Mouse (Mus musculus): Measurements from ENCODE around the gene Gm36028.
A peak's percentile ranks its signal among the peaks of the same experiment; 100 is the strongest.

The Gm36028 gene

GRCm38 (mm10) chr16:37861029-37861428, at the start of gene Gm36028:
Gm36028 (minus strand) TSS chr16:37861146.
- DNase-seq = no peak

- DNase-seq = no peak
Observed at GRCm38 (mm10) chr16:37906456-37906855, 45.5 kb upstream of the Gm36028 start.

GRCm38 (mm10) chr16:37901318-37901717, 40.4 kb upstream of the Gm36028 start:
- DNase-seq = no peak

GRCm38 (mm10) chr16:37899357-37899756, 38.4 kb upstream of the Gm36028 start:
- no peak for DNase-seq

DNA sequence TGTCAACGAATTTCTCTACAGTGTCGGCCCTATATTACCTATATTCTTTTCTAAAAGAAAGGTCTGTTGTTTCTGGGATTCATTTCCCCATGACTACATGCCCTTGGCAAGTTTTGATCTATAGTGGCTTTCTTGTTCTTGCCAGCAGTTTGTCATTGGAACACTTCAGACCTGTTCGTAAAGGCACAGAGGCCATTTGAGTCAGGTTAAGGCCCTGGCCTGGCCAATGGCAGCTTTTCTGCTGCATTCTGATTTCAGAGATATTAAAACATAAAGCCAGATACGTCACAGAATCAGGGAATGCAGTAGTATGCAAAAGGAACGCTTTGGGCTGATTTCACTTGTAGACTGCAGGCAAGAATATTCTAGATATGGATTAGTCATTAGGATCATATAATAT, 37.8 kb upstream of the Gm36028 start:
- no peak for DNase-seq

GRCm38 (mm10) chr16:37893942-37894341, 33.0 kb upstream of the Gm36028 start:
- DNase-seq = no peak

DNA sequence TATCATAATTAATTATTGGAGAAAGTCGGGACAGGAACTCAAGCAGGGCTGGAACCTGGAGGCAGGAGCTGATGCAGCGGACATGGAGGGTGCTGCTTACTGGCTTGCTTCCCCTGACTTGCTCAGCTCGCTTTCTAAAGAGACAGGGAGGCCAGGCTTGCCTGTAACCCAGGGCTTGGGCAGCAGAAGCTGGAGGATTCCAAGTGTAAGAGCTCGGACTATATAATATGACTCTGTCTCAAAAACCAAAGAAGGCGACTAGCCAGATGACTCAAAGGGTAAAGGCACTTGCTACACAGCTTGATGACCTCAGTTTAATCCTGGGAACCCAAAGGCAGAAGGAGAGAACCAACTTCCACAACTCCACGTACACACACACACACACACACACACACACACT, 32.4 kb upstream of the Gm36028 start:
- DNase-seq = no peak

- DNase-seq = no peak
Observed at GRCm38 (mm10) chr16:37892667-37893066, 31.7 kb upstream of the Gm36028 start.

- no peak for DNase-seq
Observed at GRCm38 (mm10) chr16:37888986-37889385, 28.0 kb upstream of the Gm36028 start.

DNA sequence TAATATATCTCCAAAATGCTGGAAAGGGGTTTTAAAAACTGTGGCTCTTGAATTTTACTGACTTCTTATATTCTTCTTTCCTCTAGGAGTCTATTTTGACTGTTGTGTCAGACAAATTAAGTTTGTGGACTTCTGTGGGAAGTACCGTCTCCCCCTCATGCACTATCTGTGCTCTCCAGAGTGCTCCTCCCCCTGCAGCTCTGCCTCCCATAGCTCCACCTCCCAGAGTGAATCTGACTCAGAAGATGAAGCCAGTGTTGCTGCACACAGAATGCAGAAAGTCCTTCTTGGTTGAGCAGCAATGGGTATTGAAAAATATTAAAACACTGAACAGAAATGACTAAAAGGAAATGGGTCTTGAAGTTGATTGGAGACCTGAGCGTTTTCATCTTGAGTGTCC, 20.2 kb upstream of the Gm36028 start:
- DNase-seq = no peak

GRCm38 (mm10) chr16:37879750-37880419, 18.9 kb upstream of the Gm36028 start:
- DNase-seq = no peak

DNA sequence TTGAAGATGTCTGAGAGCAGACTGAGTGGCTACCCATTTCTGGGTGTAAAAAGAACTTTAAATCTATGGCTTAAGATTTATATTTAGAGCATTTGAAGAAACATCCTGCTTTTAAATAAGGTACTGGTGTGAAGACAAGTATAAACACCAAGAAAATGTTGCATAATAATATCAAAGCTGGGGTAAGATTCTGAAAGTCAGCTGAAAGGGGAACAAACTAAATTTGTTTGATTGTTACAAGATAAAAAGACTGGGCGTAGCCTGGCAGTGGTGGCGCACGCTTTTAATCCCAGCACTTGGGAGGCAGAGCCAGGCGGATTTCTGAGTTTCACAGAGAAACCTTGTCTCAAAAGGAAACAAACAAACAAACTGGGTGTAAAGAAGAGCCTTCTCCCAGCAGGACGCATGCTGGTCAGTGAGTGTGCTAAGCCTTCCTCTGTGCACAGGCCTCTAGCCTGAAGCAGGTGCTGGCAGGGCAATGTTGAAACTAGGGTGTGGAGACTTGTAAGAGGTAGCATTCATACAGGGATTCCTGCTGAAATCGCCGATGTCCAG, 18.1 kb upstream of the Gm36028 start:
- no peak for DNase-seq

DNA sequence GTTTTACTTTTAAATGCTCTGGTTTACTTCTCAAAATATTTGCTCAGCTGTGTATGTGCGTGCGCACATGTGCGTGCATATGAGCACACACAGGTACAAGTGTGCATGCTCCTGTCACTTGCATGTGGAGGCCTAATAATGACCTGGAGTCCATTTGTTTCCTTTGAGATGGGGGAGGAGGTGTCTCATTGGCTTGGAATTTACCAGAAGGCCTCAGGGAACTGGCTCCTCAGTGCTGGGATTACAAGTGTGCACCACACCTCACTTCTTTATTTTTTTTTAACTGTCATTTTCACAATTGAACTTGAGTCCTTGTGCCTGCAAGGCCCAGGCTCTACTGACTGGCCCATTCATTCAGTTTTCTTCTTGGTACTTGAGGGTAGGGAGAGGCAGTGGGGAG, 16.5 kb upstream of the Gm36028 start:
- no peak for DNase-seq

DNA sequence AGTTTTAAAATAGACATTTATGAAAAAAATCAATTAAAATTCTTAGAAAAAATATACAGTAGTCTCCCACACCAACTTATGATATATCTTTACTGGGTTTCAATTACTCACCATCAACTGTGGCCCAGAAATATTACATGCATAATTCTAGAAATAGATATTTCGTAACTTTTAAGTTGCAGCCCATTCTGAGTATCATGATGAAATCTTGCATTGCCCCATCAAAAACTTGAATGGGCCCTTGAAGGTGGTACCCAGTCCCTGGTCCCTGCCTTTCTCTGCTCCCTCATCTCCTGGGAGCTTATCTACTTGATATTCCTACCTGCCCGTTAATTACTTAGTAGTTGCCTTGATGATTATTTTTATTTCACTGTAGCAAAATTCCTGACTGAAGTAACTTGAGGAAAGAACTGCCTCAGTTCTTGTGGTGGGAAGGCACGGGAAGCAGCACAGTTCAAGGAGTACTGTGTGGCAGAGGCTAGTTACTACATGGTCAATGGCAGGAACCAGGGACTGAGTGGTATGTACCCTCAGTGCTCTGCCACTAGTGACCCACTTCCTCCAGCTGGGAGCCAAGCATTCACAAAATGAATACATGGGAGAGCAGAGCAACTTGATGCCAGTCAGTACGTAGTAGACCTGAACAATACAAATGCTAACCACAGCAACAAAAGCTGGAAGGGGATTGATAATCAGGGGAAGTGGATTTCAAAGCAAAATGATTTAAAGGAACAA, 13.7 kb upstream of the Gm36028 start:
- DNase-seq = no peak

DNA sequence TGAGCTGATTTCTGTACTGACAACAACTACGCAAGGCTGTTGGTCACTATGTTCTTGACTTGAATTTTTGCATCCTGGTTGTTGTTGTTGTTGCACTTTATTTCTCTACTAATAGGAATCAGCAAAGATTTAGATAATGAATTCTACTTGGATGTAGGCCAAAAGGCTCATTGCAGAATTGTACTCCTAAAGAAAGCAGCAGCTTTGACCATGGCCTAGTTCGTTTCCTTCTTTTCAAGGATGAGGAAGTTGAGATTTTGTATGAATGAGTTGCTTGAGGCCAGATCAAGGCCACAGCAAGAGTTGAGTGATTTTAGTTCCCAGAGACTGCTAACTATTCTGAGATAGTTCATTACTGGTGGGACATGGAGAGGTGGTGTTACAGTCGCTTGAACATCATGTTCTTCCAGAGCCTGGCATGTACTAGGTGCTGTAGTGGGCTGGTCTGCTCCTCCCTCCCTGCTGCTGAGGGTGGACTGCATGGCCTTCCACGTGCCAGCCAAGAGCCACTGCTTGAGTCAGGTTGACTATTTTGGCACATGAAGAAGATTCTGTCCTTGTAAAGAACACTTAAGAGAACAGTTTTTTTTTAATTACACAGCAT, 10.3 kb upstream of the Gm36028 start:
- DNase-seq = peak; percentile 67

DNA sequence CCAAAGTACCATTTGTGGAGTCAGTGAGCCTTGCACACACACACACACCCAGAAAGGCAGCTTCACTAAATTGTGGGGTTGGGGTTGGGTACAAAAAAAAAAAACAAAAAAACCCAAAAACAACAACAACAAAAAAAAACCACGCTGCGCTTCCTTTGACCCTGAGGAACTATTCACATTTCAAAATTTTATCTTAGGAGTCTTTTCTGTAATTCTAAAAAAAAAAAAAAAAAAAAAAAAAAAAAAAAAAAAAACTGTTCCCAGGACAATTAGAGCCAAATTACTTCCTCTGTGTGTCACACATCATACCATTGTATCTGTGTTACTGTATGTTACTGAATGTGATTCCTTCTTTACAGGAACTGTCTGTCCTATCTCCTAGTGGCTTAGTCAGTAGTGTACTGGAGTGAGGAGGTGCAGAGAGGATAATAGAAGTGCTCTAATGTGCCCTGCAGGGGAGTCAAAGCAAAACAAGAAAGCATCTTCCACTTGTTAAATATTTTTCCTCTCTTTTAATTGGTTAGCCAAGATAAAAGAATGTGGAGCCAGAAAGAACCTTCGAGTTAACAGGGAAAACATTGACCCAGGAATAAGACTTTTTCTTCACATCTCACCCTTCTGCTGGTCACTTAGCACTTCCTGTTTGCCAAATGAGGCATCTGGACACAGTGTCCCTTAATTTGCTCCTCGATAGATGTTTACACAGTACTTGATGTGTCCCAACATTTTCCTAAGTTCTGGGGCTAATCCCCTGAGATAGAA, 8.7 kb upstream of the Gm36028 start:
- no peak for DNase-seq

DNA sequence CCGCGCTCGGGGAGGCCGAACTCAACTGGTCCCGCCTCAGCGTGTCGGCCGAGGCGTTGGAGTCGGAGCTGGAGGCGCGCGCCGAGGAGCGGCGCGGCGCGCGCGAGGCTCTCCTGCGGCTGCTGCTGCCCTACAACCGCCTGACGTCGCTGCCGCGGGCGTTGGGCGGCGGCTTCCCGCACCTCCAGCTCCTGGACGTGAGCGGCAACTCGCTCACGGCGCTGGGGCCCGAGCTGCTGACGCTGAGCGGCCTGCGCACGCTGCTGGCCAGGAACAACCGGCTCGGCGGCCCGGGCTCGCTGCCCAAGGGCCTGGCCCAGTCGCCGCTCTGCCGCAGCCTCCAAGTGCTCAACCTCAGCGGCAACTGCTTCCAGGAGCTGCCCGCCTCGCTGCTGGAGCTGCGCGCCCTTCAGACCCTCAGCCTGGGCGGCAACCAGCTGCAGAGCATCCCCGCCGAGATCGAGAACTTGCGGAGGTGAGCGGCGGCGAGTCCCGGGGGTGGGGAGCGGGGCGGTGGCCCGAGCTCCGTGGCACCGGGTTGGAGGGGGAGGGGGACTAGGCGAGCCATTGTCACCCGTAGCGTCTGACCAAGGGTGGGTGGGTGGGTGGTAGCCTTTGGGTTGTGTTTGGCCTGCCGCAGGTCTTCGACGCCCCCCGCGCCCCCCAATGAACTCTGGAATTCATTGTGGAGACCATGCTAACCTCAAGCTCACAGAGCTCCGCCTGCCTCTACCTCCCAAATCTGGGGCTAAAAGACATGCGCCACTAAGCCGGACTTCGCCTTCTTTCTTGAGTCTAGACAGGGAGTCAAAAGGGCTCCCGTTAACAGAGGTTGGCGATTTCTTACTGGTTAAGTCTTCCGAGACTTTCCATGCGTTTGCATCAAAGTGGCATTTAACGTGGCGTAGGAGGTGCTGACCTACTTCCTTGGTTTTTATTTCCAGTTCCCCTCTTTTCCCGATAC, 7.8 kb upstream of the Gm36028 start:
- DNase-seq = peak; percentile 44

GRCm38 (mm10) chr16:37867791-37868505, 7.0 kb upstream of the Gm36028 start, which contains the start of gene Lrrc58:
Lrrc58 (plus strand) TSS chr16:37868389.
- peak; percentile 90 for DNase-seq

- DNase-seq = no peak
Observed at GRCm38 (mm10) chr16:37865841-37866240, 4.9 kb upstream of the Gm36028 start.

DNA sequence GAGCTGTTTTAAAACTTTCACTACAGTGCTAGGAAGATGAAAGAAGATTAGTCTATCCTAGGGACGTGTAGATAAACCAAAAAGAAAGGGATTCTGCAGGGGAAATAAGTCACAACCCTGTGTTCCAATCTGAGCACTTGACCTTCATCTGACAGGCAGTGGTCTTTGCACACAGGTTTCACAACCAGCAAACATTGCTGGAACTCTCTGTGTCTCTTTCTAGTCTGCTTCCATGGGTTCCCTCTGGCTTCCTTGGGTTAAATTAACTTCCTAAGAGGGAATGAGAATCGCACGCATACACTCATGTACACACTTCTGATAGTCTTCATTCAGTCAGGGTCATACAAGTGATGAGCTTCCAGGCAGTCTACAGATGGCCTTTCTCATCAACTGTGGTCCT, 2.9 kb upstream of the Gm36028 start:
- DNase-seq = no peak

DNA sequence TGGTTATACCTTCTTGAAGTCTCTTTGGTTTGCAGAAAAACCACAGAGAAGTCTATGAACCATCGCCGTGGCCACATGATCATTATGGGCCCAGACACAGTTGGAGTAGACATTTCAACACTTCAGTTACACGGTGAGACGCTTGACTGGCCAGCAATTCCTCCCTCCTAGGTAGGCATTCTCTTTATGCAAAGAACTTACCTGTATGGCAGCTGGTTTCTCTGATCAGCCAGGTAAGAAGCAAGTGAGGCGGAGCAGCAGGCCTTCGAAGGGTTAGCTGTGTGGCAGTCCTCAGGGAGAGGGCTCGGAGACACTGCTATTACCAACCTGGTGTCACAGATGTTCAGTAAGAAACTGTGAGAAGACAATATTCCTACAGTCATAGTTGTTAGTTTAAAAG, 733 bp downstream of the Gm36028 start:
- no peak for DNase-seq

All from right cerebral cortex, adult 18-20 months (tissue).